Mouse (Mus musculus) erythroblast, embryonic 14.5 days (primary cell): ENCODE data around the gene Fuca1.

ENCODE experiments used
- GATA1 ChIP-seq: IDR thresholded peaks from 2 replicates; pipeline ENCODE4 v1.6.1; 2012; ENCODE audit warnings: low read length, inconsistent platforms, mixed read lengths
- TAL1 ChIP-seq: IDR thresholded peaks from 3 replicates; pipeline ENCODE4 v1.6.1; 2012; ENCODE audit warnings: low read length, inconsistent platforms, mixed read lengths

GRCm38 (mm10) chr4:135880576-135880975 is 40.0 kb upstream of the Fuca1 start:
- TF ChIP-seq TAL1 (no peak), GATA1 (no peak)
